Mouse (Mus musculus): ENCODE measurements around the gene Dmac1. TPM values are rescaled to one million over a fixed set of nuclear protein-coding genes. Genes with fewer than 3 reads are reported as not detected.

Gene Dmac1
- polyA plus RNA-seq, 1 experiment from 2014 or later: 129 TPM

DNA sequence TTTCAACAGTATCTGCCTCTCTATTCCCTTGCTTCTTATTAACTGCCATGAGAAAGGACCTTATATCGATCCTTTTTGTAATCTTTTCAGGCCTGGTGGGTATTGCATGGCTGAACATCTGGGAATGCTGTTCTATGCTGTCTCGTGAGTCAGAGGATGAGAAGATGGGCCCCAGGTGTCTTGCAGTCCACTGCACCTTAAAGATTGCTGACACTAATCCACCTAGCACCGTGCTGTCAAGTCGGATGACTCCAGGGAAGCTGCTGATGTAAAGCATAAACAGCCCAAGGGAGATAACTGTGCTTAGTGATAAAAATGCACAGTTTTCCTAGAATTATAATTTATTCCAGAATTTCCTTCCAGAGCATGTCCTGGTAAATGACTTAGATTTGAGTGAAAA is 14.2 kb upstream of the Dmac1 start:
- ATAC-seq (replicated peaks; ENCODE audit: low FRiP score, low read depth) (no peak), DNase-seq (ENCODE audit: low spot score) (no peak)
- Histone ChIP-seq H3K4me2 (ENCODE audit: low read length) (no peak overlapping the region), H3K4me3 (replicated peaks; ENCODE audit: low read depth, low read length) (no peak overlapping the region), H3K27ac (no peak overlapping the region), H3K27me3 (ENCODE audit: insufficient read depth, low read length) (no peaks in the 10 kb centered on the region), H3K4me1 (replicated peaks; ENCODE audit: insufficient read depth, low read length) (no peaks in the 10 kb centered on the region), H3K9ac (ENCODE audit: low read depth, low read length) (no peak overlapping the region), H3K9me3 (replicated peaks; ENCODE audit: low read length) (no peaks in the 10 kb centered on the region), H3K36me3 (ENCODE audit: insufficient read depth, low read length) (no peaks in the 10 kb centered on the region)
- TF ChIP-seq CTCF (IDR thresholded peaks at IDR 0.05; ENCODE audit: low read depth): no peak
- WGBS: 68% methylated on average over 4 of the region's 4 CpGs

DNA sequence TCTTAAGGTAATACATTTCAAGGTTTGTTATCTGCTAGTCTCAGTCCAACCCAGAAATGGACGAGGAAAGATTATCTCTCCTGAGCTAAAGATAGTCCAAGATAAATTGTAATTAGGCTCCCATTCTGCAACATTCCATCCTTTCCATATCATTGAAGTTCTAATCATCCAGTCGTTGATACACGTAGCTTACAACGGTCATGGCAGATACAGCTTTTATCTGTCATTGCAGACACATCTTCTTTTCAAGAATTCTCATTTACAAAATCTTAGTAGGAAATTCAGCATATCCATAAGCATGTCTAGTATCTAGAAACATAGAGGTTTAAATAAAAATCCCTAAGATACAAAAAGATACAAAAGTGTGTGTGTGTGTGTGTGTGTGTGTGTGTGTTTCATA is 13.0 kb upstream of the Dmac1 start:
- H3K9ac ChIP-seq (ENCODE audit: low read depth, low read length): no peak overlapping the region
- TF ChIP-seq CTCF (IDR thresholded peaks at IDR 0.05; ENCODE audit: low read depth): no peak
- H3K27ac ChIP-seq: no peak overlapping the region
- no peaks in the 10 kb centered on the region for H3K27me3 ChIP-seq (ENCODE audit: insufficient read depth, low read length)
- H3K4me3 ChIP-seq (replicated peaks; ENCODE audit: low read depth, low read length): no peak overlapping the region
- no peaks in the 10 kb centered on the region for H3K36me3 ChIP-seq (ENCODE audit: insufficient read depth, low read length)
- no peaks in the 10 kb centered on the region for H3K4me1 ChIP-seq (replicated peaks; ENCODE audit: insufficient read depth, low read length)
- ATAC-seq (replicated peaks; ENCODE audit: low FRiP score, low read depth): no peak
- no peak for DNase-seq (ENCODE audit: low spot score)
- WGBS: 82% methylated on average over 4 of the region's 4 CpGs
- no peaks in the 10 kb centered on the region for H3K9me3 ChIP-seq (replicated peaks; ENCODE audit: low read length)
- H3K4me2 ChIP-seq (ENCODE audit: low read length): no peak overlapping the region

GRCm38 (mm10) chr4:75277467-75278196 is 473 bp downstream of the Dmac1 start:
- Histone ChIP-seq H3K9ac (ENCODE audit: low read depth, low read length) (peak overlapping the region; percentile 88), H3K36me3 (ENCODE audit: insufficient read depth, low read length) (no peaks in the 10 kb centered on the region), H3K27me3 (ENCODE audit: insufficient read depth, low read length) (no peaks in the 10 kb centered on the region), H3K4me3 (replicated peaks; ENCODE audit: low read depth, low read length) (peak overlapping the region; percentile 88), H3K4me1 (replicated peaks; ENCODE audit: insufficient read depth, low read length) (no peaks in the 10 kb centered on the region), H3K9me3 (replicated peaks; ENCODE audit: low read length) (no peaks in the 10 kb centered on the region), H3K27ac (no peak overlapping the region), H3K4me2 (ENCODE audit: low read length) (peak overlapping the region; percentile 69)
- 8% methylated on average over 30 of the region's 30 CpGs for WGBS
- DNase-seq (ENCODE audit: low spot score) (no peak), ATAC-seq (replicated peaks; ENCODE audit: low FRiP score, low read depth) (peak; percentile 88)
- no peak for TF ChIP-seq CTCF (IDR thresholded peaks at IDR 0.05; ENCODE audit: low read depth)

DNA sequence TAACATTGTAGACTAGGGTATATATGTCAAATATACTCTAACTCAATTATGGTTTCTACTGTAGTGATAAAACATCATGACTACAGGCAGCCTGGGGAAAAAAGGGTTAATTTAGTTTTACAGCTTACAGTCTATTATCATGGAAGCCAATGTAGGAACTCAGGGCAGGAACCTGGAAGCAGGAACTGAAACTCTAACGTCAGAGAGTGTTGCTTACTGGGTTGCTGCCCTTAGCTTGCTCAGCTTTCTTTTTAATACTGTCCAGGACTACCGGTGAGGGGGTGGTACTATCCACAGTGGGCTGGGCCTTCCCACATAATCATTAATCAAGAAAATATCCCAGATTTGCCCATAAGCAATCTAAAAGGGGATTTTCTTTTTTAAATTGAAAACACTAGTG is 2.4 kb downstream of the Dmac1 start:
- DNase-seq (ENCODE audit: low spot score) (no peak), ATAC-seq (replicated peaks; ENCODE audit: low FRiP score, low read depth) (no peak)
- Histone ChIP-seq H3K27me3 (ENCODE audit: insufficient read depth, low read length) (no peaks in the 10 kb centered on the region), H3K36me3 (ENCODE audit: insufficient read depth, low read length) (no peaks in the 10 kb centered on the region), H3K9ac (ENCODE audit: low read depth, low read length) (no peak overlapping the region), H3K27ac (no peak overlapping the region), H3K9me3 (replicated peaks; ENCODE audit: low read length) (no peaks in the 10 kb centered on the region), H3K4me1 (replicated peaks; ENCODE audit: insufficient read depth, low read length) (no peaks in the 10 kb centered on the region), H3K4me3 (replicated peaks; ENCODE audit: low read depth, low read length) (no peak overlapping the region), H3K4me2 (ENCODE audit: low read length) (no peak overlapping the region)
- WGBS: 85% methylated on average over 2 of the region's 2 CpGs
- no peak for TF ChIP-seq CTCF (IDR thresholded peaks at IDR 0.05; ENCODE audit: low read depth)

- no peak for DNase-seq (ENCODE audit: low spot score)
- no peak for ATAC-seq (replicated peaks; ENCODE audit: low FRiP score, low read depth)
- no peaks in the 10 kb centered on the region for H3K9me3 ChIP-seq (replicated peaks; ENCODE audit: low read length)
- no peak overlapping the region for H3K4me3 ChIP-seq (replicated peaks; ENCODE audit: low read depth, low read length)
- no peaks in the 10 kb centered on the region for H3K4me1 ChIP-seq (replicated peaks; ENCODE audit: insufficient read depth, low read length)
- H3K36me3 ChIP-seq (ENCODE audit: insufficient read depth, low read length): no peaks in the 10 kb centered on the region
- no peak overlapping the region for H3K9ac ChIP-seq (ENCODE audit: low read depth, low read length)
- no peaks in the 10 kb centered on the region for H3K27me3 ChIP-seq (ENCODE audit: insufficient read depth, low read length)
- no peak overlapping the region for H3K27ac ChIP-seq
- no peak overlapping the region for H3K4me2 ChIP-seq (ENCODE audit: low read length)
- 74% methylated on average over 2 of the region's 2 CpGs for WGBS
- TF ChIP-seq CTCF (IDR thresholded peaks at IDR 0.05; ENCODE audit: low read depth): no peak
Observed at GRCm38 (mm10) chr4:75267866-75268265, 10.2 kb downstream of the Dmac1 start.

GRCm38 (mm10) chr4:75266773-75267550 is 11.1 kb downstream of the Dmac1 start:
- 80% methylated on average over 6 of the region's 6 CpGs for WGBS
- DNase-seq (ENCODE audit: low spot score): no peak
- no peak for ATAC-seq (replicated peaks; ENCODE audit: low FRiP score, low read depth)
- Histone ChIP-seq H3K27me3 (ENCODE audit: insufficient read depth, low read length) (no peaks in the 10 kb centered on the region), H3K36me3 (ENCODE audit: insufficient read depth, low read length) (no peaks in the 10 kb centered on the region), H3K9ac (ENCODE audit: low read depth, low read length) (no peak overlapping the region), H3K4me1 (replicated peaks; ENCODE audit: insufficient read depth, low read length) (no peaks in the 10 kb centered on the region), H3K4me3 (replicated peaks; ENCODE audit: low read depth, low read length) (no peak overlapping the region), H3K9me3 (replicated peaks; ENCODE audit: low read length) (no peaks in the 10 kb centered on the region), H3K27ac (no peak overlapping the region), H3K4me2 (ENCODE audit: low read length) (no peak overlapping the region)
- TF ChIP-seq CTCF (IDR thresholded peaks at IDR 0.05; ENCODE audit: low read depth): no peak
